Mouse (Mus musculus) midbrain, embryonic 10.5 days (tissue): ENCODE results near the gene Igfbp4. TPM values are rescaled to one million over a fixed set of nuclear protein-coding genes. Genes with fewer than 3 reads are reported as not detected.

Experiments
- DNase-seq: peaks from one replicate; pipeline ENCODE4 v3.0.0-alpha.2; 2017; ENCODE audit warnings: low spot score
- H3K27ac ChIP-seq: fragments of 300-500 bp; sonication (generic); replicated peaks from 2 replicates; pipeline ENCODE4 v1.5.1; 2016; ENCODE audit warnings: mild to moderate bottlenecking
- H3K27me3 ChIP-seq: fragments of 300-500 bp; sonication (generic); 2 replicates; pipeline ENCODE4 v1.6.1; 2016; ENCODE audit warnings: low read depth, mild to moderate bottlenecking; ENCODE audit not compliant: poor library complexity, severe bottlenecking
- H3K36me3 ChIP-seq: fragments of 300-500 bp; sonication (generic); 2 replicates; pipeline ENCODE4 v1.6.1; 2016; ENCODE audit warnings: mild to moderate bottlenecking, moderate library complexity
- H3K4me1 ChIP-seq: fragments of 300-500 bp; sonication (generic); 2 replicates; pipeline ENCODE4 v1.6.1; 2016
- H3K4me3 ChIP-seq: fragments of 300-500 bp; sonication (generic); 2 replicates; pipeline ENCODE4 v1.5.1; 2016; ENCODE audit warnings: mild to moderate bottlenecking, moderate library complexity
- H3K9me3 ChIP-seq: fragments of 300-500 bp; sonication (generic); replicated peaks from 2 replicates; pipeline ENCODE4 v1.6.1; 2016; ENCODE audit warnings: mild to moderate bottlenecking
- WGBS: fragments of 180-500 bp; shearing (Covaris S2); methylation state at CpG from one replicate; pipeline ENCODE4 v1.1.7; 2016; 5-methylcytosine and 5-hydroxymethylcytosine counted together
- polyA plus RNA-seq: library from polyadenylated mRNA; unstranded; fragments of >200 nt; fragmentation: Nextera tagmentation; extraction: Ambion mirVana; gene quantifications from 2 replicates; pipeline ENCODE4 v1.2.1, GENCODE M21; 2016

The Igfbp4 gene
- polyA plus RNA-seq, 1 experiment from 2014 or later: 322 TPM

GRCm38 (mm10) chr11:99093740-99094139 lies 52.7 kb downstream of the Igfbp4 start:
- Histone ChIP-seq H3K27ac (no peak overlapping the region), H3K4me1 (peaks cover 8% of the 10 kb centered on the region; the same call in 1 of the 2 replicates), H3K27me3 (peaks cover 4% of the 10 kb centered on the region; the same call in 1 of the 2 replicates), H3K9me3 (no peaks in the 10 kb centered on the region), H3K36me3 (no peaks in the 10 kb centered on the region), H3K4me3 (no peak overlapping the region)
- no peak for DNase-seq
- 89% methylated on average over 7 of the region's 7 CpGs for WGBS

- Histone ChIP-seq H3K36me3 (no peaks in the 10 kb centered on the region), H3K9me3 (no peaks in the 10 kb centered on the region), H3K27me3 (no peaks in the 10 kb centered on the region), H3K27ac (no peak overlapping the region), H3K4me1 (peaks cover 8% of the 10 kb centered on the region; the same call in 1 of the 2 replicates), H3K4me3 (no peak overlapping the region)
- DNase-seq: no peak
- 74% methylated on average over 2 of the region's 2 CpGs for WGBS
These were observed 54.0 kb downstream of the Igfbp4 start for GRCm38 (mm10) chr11:99094911-99095676.

- Histone ChIP-seq H3K27ac (no peak overlapping the region), H3K9me3 (no peaks in the 10 kb centered on the region), H3K27me3 (no peaks in the 10 kb centered on the region), H3K4me1 (peaks cover 8% of the 10 kb centered on the region; the same call in 1 of the 2 replicates), H3K36me3 (no peaks in the 10 kb centered on the region), H3K4me3 (no peak overlapping the region)
- DNase-seq: no peak
- 80% methylated on average over 4 of the region's 4 CpGs for WGBS
These were observed 54.7 kb downstream of the Igfbp4 start for GRCm38 (mm10) chr11:99095759-99096158.

- no peak overlapping the region for H3K27ac ChIP-seq
- H3K36me3 ChIP-seq: no peaks in the 10 kb centered on the region
- H3K27me3 ChIP-seq: no peaks in the 10 kb centered on the region
- 86% methylated on average over 4 of the region's 4 CpGs for WGBS
- peaks cover 8% of the 10 kb centered on the region; the same call in 1 of the 2 replicates for H3K4me1 ChIP-seq
- no peak for DNase-seq
- H3K4me3 ChIP-seq: no peak overlapping the region
- H3K9me3 ChIP-seq: no peaks in the 10 kb centered on the region
These were observed 55.4 kb downstream of the Igfbp4 start for GRCm38 (mm10) chr11:99096417-99096816.

GRCm38 (mm10) chr11:99096996-99097774 lies 56.1 kb downstream of the Igfbp4 start:
- H3K27ac ChIP-seq: no peak overlapping the region
- WGBS: 89% methylated on average over 8 of the region's 8 CpGs

GRCm38 (mm10) chr11:99098924-99099323 lies 57.9 kb downstream of the Igfbp4 start:
- WGBS: 88% methylated on average over 9 of the region's 9 CpGs
- H3K27me3 ChIP-seq: no peaks in the 10 kb centered on the region
- H3K4me3 ChIP-seq: no peak overlapping the region
- H3K9me3 ChIP-seq: no peaks in the 10 kb centered on the region
- no peak overlapping the region for H3K27ac ChIP-seq
- no peaks in the 10 kb centered on the region for H3K36me3 ChIP-seq
- DNase-seq: no peak
- H3K4me1 ChIP-seq: peaks cover 14% of the 10 kb centered on the region

More at GRCm38 (mm10) chr11:99096996-99097774, 56.1 kb downstream of the Igfbp4 start:
- Histone ChIP-seq H3K27me3 (no peaks in the 10 kb centered on the region), H3K4me1 (peaks cover 8% of the 10 kb centered on the region; the same call in 1 of the 2 replicates), H3K36me3 (no peaks in the 10 kb centered on the region), H3K9me3 (no peaks in the 10 kb centered on the region), H3K4me3 (no peak overlapping the region)
- no peak for DNase-seq

- no peaks in the 10 kb centered on the region for H3K36me3 ChIP-seq
- WGBS: 87% methylated on average over 7 of the region's 7 CpGs
These were observed 58.5 kb downstream of the Igfbp4 start for GRCm38 (mm10) chr11:99099516-99099915.

GRCm38 (mm10) chr11:99100215-99100614 lies 59.2 kb downstream of the Igfbp4 start:
- no peaks in the 10 kb centered on the region for H3K36me3 ChIP-seq
- H3K27ac ChIP-seq: no peak overlapping the region
- H3K9me3 ChIP-seq: no peaks in the 10 kb centered on the region
- no peak for DNase-seq
- peaks cover 12% of the 10 kb centered on the region for H3K4me1 ChIP-seq
- H3K4me3 ChIP-seq: no peak overlapping the region
- WGBS: 84% methylated on average over 5 of the region's 5 CpGs
- H3K27me3 ChIP-seq: no peaks in the 10 kb centered on the region

More at GRCm38 (mm10) chr11:99099516-99099915, 58.5 kb downstream of the Igfbp4 start:
- no peak for DNase-seq
- no peak overlapping the region for H3K4me3 ChIP-seq
- no peaks in the 10 kb centered on the region for H3K27me3 ChIP-seq
- H3K9me3 ChIP-seq: no peaks in the 10 kb centered on the region
- H3K27ac ChIP-seq: no peak overlapping the region
- peaks cover 14% of the 10 kb centered on the region for H3K4me1 ChIP-seq

- 0 out of 2 replicates have a peak, but pooled peaks cover 2% of the 10 kb centered on the region for H3K27me3 ChIP-seq
- H3K4me1 ChIP-seq: peaks cover 11% of the 10 kb centered on the region
- WGBS: 88% methylated on average over 8 of the region's 8 CpGs
- H3K27ac ChIP-seq: no peak overlapping the region
- no peak overlapping the region for H3K4me3 ChIP-seq
- no peaks in the 10 kb centered on the region for H3K36me3 ChIP-seq
- H3K9me3 ChIP-seq: no peaks in the 10 kb centered on the region
- DNase-seq: no peak
These were observed 60.6 kb downstream of the Igfbp4 start for GRCm38 (mm10) chr11:99101693-99102092.

- WGBS: 85% methylated on average over 9 of the region's 9 CpGs
These were observed 61.7 kb downstream of the Igfbp4 start for GRCm38 (mm10) chr11:99102575-99103270.

More at GRCm38 (mm10) chr11:99102575-99103270, 61.7 kb downstream of the Igfbp4 start:
- Histone ChIP-seq H3K4me1 (peaks cover 16% of the 10 kb centered on the region), H3K27me3 (0 out of 2 replicates have a peak, but pooled peaks cover 6% of the 10 kb centered on the region), H3K9me3 (no peaks in the 10 kb centered on the region), H3K36me3 (no peaks in the 10 kb centered on the region), H3K27ac (no peak overlapping the region), H3K4me3 (no peak overlapping the region)
- DNase-seq: no peak
